Mouse (Mus musculus) midbrain, embryonic 12.5 days (tissue): ENCODE measurements around the gene Tars2. TPM values are rescaled to one million over a fixed set of nuclear protein-coding genes. Genes with fewer than 3 reads are reported as not detected.

Experiments
- ATAC-seq: fragments of 200-750 bp; cut with Nextera tagmentation; 2 replicates; pipeline ENCODE4 v1.8.0; 2017; ENCODE audit warnings: low read depth, moderate TSS enrichment, moderate library complexity; ENCODE audit not compliant: low FRiP score
- H3K27ac ChIP-seq: fragments of 300-500 bp; sonication (generic); replicated peaks from 2 replicates; pipeline ENCODE4 v1.5.1; 2016; ENCODE audit warnings: mild to moderate bottlenecking
- H3K27me3 ChIP-seq: fragments of 300-500 bp; sonication (generic); 2 replicates; pipeline ENCODE4 v1.6.1; 2016; ENCODE audit warnings: mild to moderate bottlenecking
- H3K36me3 ChIP-seq: fragments of 300-500 bp; sonication (generic); 2 replicates; pipeline ENCODE4 v1.6.1; 2016
- H3K4me1 ChIP-seq: fragments of 300-500 bp; sonication (generic); 2 replicates; pipeline ENCODE4 v1.6.1; 2016
- H3K4me2 ChIP-seq: fragments of 300-500 bp; sonication (generic); replicated peaks from 2 replicates; pipeline ENCODE4 v1.6.1; 2016; ENCODE audit warnings: mild to moderate bottlenecking, moderate library complexity
- H3K4me3 ChIP-seq: fragments of 300-500 bp; sonication (generic); 2 replicates; pipeline ENCODE4 v1.5.1; 2016; ENCODE audit warnings: mild to moderate bottlenecking
- H3K9ac ChIP-seq: fragments of 300-500 bp; sonication (generic); replicated peaks from 2 replicates; pipeline ENCODE4 v1.6.1; 2016; ENCODE audit warnings: mild to moderate bottlenecking, moderate library complexity
- H3K9me3 ChIP-seq: fragments of 300-500 bp; sonication (generic); 2 replicates; pipeline ENCODE4 v1.6.1; 2016; ENCODE audit warnings: mild to moderate bottlenecking
- WGBS: fragments of 180-500 bp; shearing (Covaris S2); methylation state at CpG from one replicate; pipeline ENCODE4 v1.1.7; 2016; 5-methylcytosine and 5-hydroxymethylcytosine counted together
- polyA plus RNA-seq: library from polyadenylated mRNA; unstranded; fragments of >200 nt; fragmentation: Nextera tagmentation; extraction: Ambion mirVana; gene quantifications from 2 replicates; pipeline ENCODE4 v1.2.1, GENCODE M21; 2016

The Tars2 gene
- polyA plus RNA-seq, 1 experiment from 2014 or later, result 52.3 TPM

DNA sequence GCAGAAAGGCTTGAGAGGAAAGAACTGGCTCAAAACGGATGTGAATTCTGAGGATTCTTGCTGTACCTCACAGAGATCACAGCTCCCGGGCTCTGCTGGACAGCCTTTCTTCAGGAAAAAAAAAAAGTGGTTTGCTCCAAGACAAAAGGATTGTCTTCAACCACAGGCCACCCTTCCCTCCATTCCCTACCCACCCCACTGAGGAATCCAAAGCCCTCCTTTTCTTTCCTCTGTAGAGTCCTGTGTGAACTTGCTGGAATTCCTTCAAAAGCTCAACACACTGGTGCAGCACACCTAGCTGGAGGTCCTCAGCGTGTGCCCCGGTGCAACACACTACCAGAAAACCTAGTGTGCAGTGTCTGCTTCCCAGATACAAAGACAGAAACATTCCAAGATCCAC lies 1.8 kb upstream of the Tars2 start:
- H3K4me1 ChIP-seq, result no peaks in the 10 kb centered on the region; the same call in 1 of the 2 replicates
- H3K27ac ChIP-seq, result no peak overlapping the region
- no peak overlapping the region for H3K4me3 ChIP-seq
- H3K4me2 ChIP-seq, result no peak overlapping the region
- no peaks in the 10 kb centered on the region for H3K27me3 ChIP-seq
- H3K9ac ChIP-seq, result no peak overlapping the region; the same call in 1 of the 2 replicates
- WGBS, result 55% methylated on average over 4 of the region's 4 CpGs
- no peak for ATAC-seq
- H3K9me3 ChIP-seq, result no peaks in the 10 kb centered on the region
- H3K36me3 ChIP-seq, result peaks cover 31% of the 10 kb centered on the region

DNA sequence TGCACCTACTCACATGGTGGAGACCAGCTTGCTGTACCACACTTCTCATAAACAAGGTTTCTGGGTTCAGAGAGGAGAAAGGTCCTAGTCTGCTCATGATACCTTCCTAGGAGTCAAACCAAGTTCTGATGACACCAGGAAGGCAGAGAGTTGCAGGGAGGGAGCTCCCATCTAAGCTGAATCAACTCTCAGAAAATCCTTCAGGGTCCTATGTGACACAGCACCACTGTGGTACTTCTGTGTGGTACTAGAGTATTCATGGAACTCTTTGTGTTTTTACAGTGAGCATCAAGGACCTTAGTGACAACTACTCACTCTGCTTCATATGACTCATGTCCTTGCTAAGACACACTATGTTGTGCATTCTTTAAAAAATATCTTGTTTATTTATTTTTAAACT lies 650 bp upstream of the Tars2 start:
- H3K4me3 ChIP-seq, result no peak overlapping the region
- H3K9me3 ChIP-seq, result no peaks in the 10 kb centered on the region
- no peaks in the 10 kb centered on the region; the same call in 1 of the 2 replicates for H3K4me1 ChIP-seq
- H3K27me3 ChIP-seq, result no peaks in the 10 kb centered on the region
- no peak for ATAC-seq
- H3K27ac ChIP-seq, result no peak overlapping the region
- H3K36me3 ChIP-seq, result peaks cover 22% of the 10 kb centered on the region
- no peak overlapping the region for H3K9ac ChIP-seq
- no peak overlapping the region for H3K4me2 ChIP-seq

DNA sequence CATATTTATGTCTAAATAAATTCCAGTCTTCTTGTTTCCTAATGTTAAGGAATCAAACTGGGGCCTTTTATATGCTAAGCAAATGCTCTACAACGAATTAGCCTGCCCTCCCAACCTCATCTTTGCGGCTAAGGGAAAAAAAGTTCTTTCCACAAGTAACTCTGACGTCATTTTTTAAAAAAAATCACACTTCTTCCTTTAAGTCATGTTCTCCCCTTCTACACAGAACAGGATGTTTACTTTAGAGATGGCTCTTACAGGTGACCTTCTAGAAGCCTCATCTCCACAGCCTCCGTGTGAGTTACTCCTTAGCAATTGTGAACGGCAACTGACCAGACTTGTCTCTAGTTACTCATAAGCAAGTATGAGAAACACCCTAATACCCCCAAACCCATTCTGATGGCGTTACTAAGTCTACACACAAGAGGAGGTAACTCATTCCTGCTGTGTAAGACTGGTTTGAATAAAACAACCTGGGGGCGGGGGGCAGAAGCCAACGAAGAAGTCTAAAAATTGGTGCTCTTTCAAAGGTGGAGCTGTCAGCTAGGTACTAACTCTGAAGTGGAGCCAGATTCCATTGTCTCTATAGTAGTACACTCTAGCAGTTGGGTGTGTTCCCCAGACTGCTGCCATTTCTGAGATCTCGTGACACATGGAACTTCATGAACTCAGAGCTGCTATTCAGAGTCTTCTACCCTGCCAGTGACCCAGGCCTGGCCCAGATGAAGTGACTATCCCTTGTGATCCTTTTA lies 1.4 kb downstream of the Tars2 start:
- no peak overlapping the region for H3K4me3 ChIP-seq
- no peak overlapping the region for H3K4me2 ChIP-seq
- peaks cover 1% of the 10 kb centered on the region; the same call in 1 of the 2 replicates for H3K36me3 ChIP-seq
- no peaks in the 10 kb centered on the region for H3K27me3 ChIP-seq
- ATAC-seq, result no peak
- no peak overlapping the region for H3K9ac ChIP-seq
- no peaks in the 10 kb centered on the region for H3K9me3 ChIP-seq
- 55% methylated on average over 9 of the region's 9 CpGs for WGBS
- peaks cover 9% of the 10 kb centered on the region for H3K4me1 ChIP-seq
- H3K27ac ChIP-seq, result no peak overlapping the region

DNA sequence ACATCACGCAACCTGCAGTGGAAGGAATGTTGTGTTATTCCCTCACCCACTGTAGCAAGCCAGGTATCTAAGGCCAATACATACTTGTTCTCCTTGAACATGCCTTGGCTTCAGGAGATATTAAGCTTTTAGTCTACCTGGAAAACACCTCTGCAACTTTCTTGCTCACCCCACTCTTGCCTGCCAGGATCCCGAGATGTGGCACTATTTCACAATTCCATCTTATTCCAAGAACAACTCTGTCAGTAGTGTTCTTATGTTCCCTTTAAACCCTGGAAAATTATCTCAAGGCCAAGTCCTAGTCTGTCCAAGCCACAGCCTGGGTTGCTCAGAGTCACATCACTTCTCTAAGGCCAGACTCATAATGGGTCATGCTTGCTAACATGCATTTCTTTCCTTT lies 3.2 kb downstream of the Tars2 start:
- ATAC-seq, result no peak
- Histone ChIP-seq H3K4me1 (peaks cover 9% of the 10 kb centered on the region), H3K4me2 (no peak overlapping the region), H3K27me3 (no peaks in the 10 kb centered on the region), H3K4me3 (no peak overlapping the region), H3K36me3 (peaks cover 7% of the 10 kb centered on the region), H3K27ac (no peak overlapping the region), H3K9ac (no peak overlapping the region), H3K9me3 (no peaks in the 10 kb centered on the region)
- WGBS, result 91% methylated on average over 2 of the region's 2 CpGs

DNA sequence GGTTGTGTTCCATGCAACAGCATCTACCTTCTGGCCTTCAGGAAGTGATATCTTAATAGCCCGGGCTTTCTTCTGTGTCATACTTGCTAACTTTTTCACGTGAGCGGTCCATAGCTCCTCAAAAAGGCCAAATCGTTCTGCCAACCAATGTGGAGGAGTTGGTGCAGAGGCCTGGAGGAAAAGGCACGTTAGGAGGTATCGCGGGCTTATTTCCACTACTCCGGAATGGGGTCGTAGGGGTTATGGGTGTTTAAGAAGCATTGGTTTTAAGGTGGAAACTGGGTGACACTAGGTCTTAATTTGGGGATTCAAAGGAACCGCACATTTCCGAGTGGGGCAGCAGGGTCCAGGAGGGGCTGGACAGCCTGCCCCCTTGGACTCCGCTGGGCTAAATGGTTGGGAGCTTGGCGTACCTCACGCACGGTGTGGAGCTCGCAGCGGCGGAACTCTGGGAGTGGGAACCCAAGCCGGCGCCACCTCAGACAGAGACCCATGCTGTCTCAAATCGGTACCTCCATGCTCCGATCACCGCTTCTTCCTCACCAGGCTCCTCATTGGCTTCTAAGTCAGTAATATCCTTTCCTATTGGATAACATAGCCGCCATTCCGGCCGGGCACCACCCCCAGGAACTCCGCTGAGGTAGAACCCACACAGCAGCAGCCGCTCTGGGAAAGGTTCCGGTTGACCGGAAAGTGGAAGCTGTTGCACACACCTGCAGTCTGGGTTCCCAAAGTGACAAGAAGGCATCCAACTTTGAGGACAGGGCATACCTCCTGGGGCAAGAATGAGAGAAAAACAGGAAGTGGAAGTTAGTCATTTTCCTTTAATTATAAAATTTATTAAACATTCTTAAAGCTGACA lies 5.4 kb downstream of the Tars2 start:
- Histone ChIP-seq H3K4me1 (peaks cover 9% of the 10 kb centered on the region), H3K4me2 (peak overlapping the region; percentile 77), H3K36me3 (peaks cover 28% of the 10 kb centered on the region), H3K27ac (no peak overlapping the region), H3K9ac (peak overlapping the region; percentile 73), H3K9me3 (no peaks in the 10 kb centered on the region), H3K4me3 (peak overlapping the region; percentile 83), H3K27me3 (no peaks in the 10 kb centered on the region)
- under 1% methylated on average over 30 of the region's 30 CpGs for WGBS
- peak; percentile 99 for ATAC-seq

DNA sequence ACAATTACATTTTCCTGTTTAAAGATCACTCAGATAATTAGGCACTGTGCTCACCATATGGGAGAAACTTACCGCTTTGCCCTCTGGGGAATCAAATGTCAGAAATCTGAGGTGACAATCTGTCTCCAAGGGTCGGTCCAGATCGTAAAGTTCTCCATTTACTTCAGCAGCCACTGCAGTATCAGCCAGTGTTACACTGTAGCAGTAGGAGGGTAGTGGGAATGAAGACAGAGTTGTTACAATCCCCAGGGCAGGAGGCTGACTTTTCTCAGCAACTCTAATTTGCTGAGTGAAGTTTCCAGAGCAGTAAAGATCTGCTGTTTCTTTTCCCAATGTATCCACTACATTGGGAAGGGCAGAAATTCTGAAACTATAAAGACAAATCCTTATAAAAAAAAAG lies 7.1 kb downstream of the Tars2 start:
- Histone ChIP-seq H3K27ac (no peak overlapping the region), H3K9ac (no peak overlapping the region)

DNA sequence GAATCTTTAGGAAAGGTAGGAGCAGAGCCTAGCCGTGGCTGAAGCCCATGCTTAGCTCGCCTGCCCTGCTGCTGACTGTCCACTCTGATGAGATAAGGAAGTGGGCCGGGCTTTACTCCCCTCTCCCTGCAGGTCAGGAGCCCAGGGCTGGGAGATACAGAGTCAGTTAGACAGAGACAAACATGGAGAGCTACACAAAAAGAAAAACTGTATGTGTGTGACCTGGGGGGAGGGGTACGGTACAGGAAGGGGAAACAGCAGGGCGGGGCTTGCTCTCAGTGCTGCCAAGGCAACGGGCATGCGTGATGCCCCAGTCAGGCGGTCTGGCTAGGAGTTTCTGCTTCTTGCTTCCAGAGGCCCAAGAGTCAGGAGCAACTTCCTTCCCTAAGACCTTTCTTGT lies 19.6 kb downstream of the Tars2 start:
- no peak for ATAC-seq
- 80% methylated on average over 8 of the region's 8 CpGs for WGBS
- peaks cover 82% of the 10 kb centered on the region for H3K36me3 ChIP-seq
- no peak overlapping the region for H3K4me2 ChIP-seq
- H3K9ac ChIP-seq, result no peak overlapping the region
- H3K27me3 ChIP-seq, result no peaks in the 10 kb centered on the region
- no peaks in the 10 kb centered on the region for H3K9me3 ChIP-seq
- H3K4me3 ChIP-seq, result no peak overlapping the region
- no peak overlapping the region for H3K27ac ChIP-seq
- H3K4me1 ChIP-seq, result no peaks in the 10 kb centered on the region

More for the DNA sequence above, 7.1 kb downstream of the Tars2 start:
- H3K4me1 ChIP-seq, result peaks cover 9% of the 10 kb centered on the region
- WGBS, result 95% methylated on average over 3 of the region's 3 CpGs
- peaks cover 44% of the 10 kb centered on the region for H3K36me3 ChIP-seq
- ATAC-seq, result no peak
- no peak overlapping the region for H3K4me2 ChIP-seq
- no peak overlapping the region for H3K4me3 ChIP-seq
- no peaks in the 10 kb centered on the region for H3K27me3 ChIP-seq
- H3K9me3 ChIP-seq, result no peaks in the 10 kb centered on the region

DNA sequence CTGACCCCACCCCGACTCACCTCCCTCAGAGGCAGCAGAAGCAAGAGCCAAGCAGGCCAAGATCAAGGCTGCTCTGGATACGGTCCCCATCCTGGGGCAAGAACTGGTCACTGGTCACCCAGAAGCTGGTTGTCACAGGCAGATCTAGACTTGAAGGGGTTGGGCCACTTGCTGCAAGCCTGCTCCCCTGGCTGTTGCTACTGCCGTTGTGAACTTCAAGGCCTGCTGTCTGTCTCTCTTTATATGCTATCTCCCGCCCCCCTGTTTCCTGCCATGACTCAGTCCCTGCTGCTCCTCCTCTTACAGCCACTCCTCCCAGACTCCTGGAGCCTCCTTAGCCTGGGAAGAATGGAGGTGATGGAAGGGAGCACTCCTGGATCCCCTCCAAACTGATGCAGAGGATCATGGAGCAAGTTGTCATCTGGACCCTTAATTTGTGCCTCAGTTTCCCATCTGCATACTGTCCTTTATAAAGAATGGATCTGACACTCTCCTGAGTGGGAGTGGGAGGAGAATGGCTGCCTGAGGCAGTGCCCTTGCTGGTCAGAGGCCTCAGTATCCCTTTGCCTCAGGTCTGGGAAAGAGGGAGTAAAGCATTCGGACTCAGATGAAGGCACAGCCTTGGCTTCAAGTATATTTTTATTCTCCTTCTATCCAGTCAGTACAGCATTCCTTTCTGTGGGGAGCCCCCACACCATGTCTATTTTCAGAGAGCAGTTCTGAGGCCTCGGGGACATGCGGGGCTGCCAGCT lies 20.5 kb downstream of the Tars2 start, which contains the start of gene Ecm1:
TSS of gene Ecm1 (minus strand) at position 217 of the 752 bp plus-strand sequence.
- Histone ChIP-seq H3K4me1 (no peaks in the 10 kb centered on the region), H3K9me3 (no peaks in the 10 kb centered on the region), H3K4me2 (no peak within 1 kb of the TSS), H3K9ac (no peak within 1 kb of the TSS), H3K27me3 (no peaks in the 10 kb centered on the region), H3K36me3 (peaks cover 82% of the 10 kb centered on the region), H3K4me3 (no peak within 1 kb of the TSS), H3K27ac (no peak within 1 kb of the TSS)
- no peak for ATAC-seq
- WGBS, result 89% methylated on average over 7 of the region's 7 CpGs

DNA sequence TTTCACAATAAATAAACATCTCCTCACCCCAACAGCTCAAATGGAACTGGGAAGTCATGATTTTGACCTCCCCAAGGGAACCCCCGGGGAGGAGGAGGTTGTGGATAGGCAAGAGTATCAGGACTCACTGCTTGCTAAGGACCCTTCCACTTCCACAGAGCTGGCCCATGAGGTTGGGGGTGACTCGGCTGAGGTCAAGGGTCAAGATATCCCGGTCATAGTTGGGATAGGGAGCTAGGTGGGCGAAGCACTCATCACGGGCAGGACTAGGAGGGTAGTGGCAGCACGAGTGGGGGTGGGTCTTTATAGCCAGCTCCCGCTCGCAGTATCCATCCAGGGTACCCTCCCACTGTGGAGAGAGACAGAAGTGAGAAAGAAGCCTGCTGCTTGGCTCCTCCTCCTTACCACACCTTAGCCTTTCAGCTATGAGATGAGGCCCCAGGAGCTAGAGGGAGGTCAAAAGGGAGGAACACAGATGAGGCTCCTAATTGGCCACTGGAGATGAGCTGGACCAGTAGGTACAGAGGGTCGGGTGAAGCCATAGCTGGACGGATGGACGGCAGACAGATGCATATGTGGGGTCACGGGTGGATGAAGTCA lies 24.8 kb downstream of the Tars2 start:
- WGBS, result 89% methylated on average over 12 of the region's 12 CpGs
- Histone ChIP-seq H3K27me3 (no peaks in the 10 kb centered on the region), H3K9me3 (no peaks in the 10 kb centered on the region), H3K36me3 (peaks cover 51% of the 10 kb centered on the region), H3K4me3 (no peak overlapping the region), H3K4me2 (no peak overlapping the region), H3K27ac (no peak overlapping the region), H3K4me1 (no peaks in the 10 kb centered on the region), H3K9ac (no peak overlapping the region)
- ATAC-seq, result no peak

DNA sequence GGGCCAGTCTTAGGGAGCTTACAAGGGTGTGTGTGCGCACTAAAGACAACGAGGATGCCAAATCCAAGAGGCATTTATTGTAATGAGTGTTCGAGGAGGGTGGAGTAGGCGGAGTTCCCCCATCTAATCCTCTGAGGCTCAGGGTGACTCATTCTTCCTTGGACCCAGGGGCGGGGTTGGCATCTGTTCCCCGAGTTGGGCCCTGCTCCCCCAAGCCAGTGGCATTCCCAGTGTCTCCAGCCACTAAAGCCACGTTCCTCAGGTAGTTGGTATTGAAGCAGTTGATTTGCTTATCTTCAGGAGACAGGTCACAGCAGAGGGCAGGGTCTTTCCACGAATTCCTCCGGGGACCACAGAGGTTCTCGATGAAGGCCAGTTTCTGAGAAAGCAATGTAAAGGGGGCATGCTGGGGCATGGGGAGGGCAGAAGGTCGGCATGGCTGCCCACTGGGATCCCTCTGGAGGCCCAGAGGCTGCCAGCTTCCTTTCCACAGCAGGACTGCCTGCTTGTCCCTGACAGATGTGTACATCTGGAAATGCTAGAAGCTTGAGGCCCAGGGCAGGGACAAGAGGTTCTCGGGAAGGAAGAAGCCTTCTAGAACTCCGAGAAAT lies 25.8 kb downstream of the Tars2 start:
- Histone ChIP-seq H3K4me1 (no peaks in the 10 kb centered on the region), H3K27me3 (no peaks in the 10 kb centered on the region), H3K4me2 (no peak overlapping the region), H3K9me3 (no peaks in the 10 kb centered on the region), H3K27ac (no peak overlapping the region), H3K9ac (no peak overlapping the region), H3K36me3 (peaks cover 41% of the 10 kb centered on the region), H3K4me3 (no peak overlapping the region)
- 73% methylated on average over 13 of the region's 13 CpGs for WGBS
- no peak for ATAC-seq

DNA sequence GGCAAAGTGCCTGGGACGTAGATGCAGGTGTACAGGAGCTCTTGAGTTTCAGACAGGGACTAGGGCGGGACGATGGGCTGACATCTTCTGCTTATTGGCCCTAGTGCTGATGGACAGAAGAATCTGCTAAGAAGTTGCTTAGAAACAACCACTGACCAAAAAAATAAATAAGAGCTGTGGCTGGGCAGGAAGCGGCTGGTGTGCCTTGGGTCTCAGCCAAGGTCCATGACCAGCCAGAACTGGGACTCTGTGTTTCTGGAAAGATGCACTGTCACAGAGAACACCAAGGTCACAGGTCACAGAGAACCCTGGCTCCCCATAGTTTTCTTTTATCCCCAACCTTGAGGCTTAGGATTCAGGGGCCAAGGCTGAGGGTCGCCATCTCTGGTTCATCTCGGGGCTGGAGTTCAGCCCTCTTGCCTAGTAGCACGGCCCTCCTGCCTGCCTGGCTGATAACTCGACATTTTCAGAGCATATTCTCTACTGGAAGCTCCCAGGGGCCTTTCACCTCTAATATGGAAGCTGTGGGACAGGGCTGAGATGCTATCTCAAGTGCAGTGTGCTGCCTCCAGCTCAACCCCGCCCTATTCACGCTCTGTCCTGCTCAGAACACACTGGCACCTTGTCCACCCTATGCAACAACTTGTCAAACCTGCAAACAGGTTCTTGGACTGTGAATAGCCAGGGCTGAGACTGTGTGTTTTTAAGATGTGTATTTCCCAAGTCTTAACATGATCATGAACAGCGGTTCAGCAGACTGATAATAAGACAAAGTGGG lies 27.1 kb downstream of the Tars2 start:
- no peak for ATAC-seq
- H3K27me3 ChIP-seq, result no peaks in the 10 kb centered on the region
- 79% methylated on average over 11 of the region's 11 CpGs for WGBS
- no peaks in the 10 kb centered on the region for H3K9me3 ChIP-seq
- no peak overlapping the region for H3K4me2 ChIP-seq
- H3K36me3 ChIP-seq, result peaks cover 36% of the 10 kb centered on the region
- no peak overlapping the region for H3K4me3 ChIP-seq
- H3K27ac ChIP-seq, result no peak overlapping the region
- H3K9ac ChIP-seq, result no peak overlapping the region
- no peaks in the 10 kb centered on the region for H3K4me1 ChIP-seq
